Mouse (Mus musculus): Measurements from ENCODE around the gene B3gnt3. TPM values are rescaled to one million over a fixed set of nuclear protein-coding genes. Genes with fewer than 3 reads are reported as not detected.

Gene B3gnt3
- 0.98 TPM for total RNA-seq (2023)

GRCm38 (mm10) chr8:71701414-71702086, at the start of gene B3gnt3:
B3gnt3 (minus strand) TSS chr8:71701789.

GRCm38 (mm10) chr8:71725122-71725924, 23.7 kb upstream of the B3gnt3 start, which contains the start of gene Fcho1:
Fcho1 (minus strand) TSS chr8:71725716.

GRCm38 (mm10) chr8:71689028-71689427, 12.6 kb downstream of the B3gnt3 start, which contains the start of gene Insl3:
Insl3 (plus strand) TSS chr8:71689214.

GRCm38 (mm10) chr8:71676020-71676741, 25.4 kb downstream of the B3gnt3 start, which contains the start of gene Jak3:
Jak3 (plus strand) TSS chr8:71676296.

GRCm38 (mm10) chr8:71671549-71671965, 30.0 kb downstream of the B3gnt3 start, which contains the start of gene Unc13a:
Unc13a (minus strand) TSS chr8:71671757.

Other genes with a start within 250 kb of the B3gnt3 start
- gene Abhd8, start 238.1 kb downstream of the B3gnt3 start, total RNA-seq (2023) = 76.5 TPM
- 39.7 TPM for gene Mrpl34, start 236.8 kb downstream of the B3gnt3 start, total RNA-seq (2023)
- 90.7 TPM for gene Dda1, start 232.6 kb downstream of the B3gnt3 start, total RNA-seq (2023)
- 24.0 TPM for gene Ano8, start 215.8 kb downstream of the B3gnt3 start, total RNA-seq (2023)
- gene Gtpbp3, start 213.7 kb downstream of the B3gnt3 start, total RNA-seq (2023) = 20.5 TPM
- gene Plvap, start 190.0 kb downstream of the B3gnt3 start, total RNA-seq (2023) = 0.67 TPM
- not detected for gene Ccdc194, start 176.1 kb downstream of the B3gnt3 start, total RNA-seq (2023)
- 62.4 TPM for gene Bst2, start 164.3 kb downstream of the B3gnt3 start, total RNA-seq (2023)
- gene Mvb12a, start 158.9 kb downstream of the B3gnt3 start, total RNA-seq (2023) = 27.2 TPM
- 2.2 TPM for gene Tmem221, start 142.9 kb downstream of the B3gnt3 start, total RNA-seq (2023)
- not detected for gene Nxnl1, start 135.2 kb downstream of the B3gnt3 start, total RNA-seq (2023)
- gene Slc27a1, start 132.9 kb downstream of the B3gnt3 start, total RNA-seq (2023) = 6.8 TPM
- 52.5 TPM for gene Pgls, start 109.6 kb downstream of the B3gnt3 start, total RNA-seq (2023)
- gene Fam129c, start 104.1 kb downstream of the B3gnt3 start, total RNA-seq (2023) = 11.5 TPM
- 50.7 TPM for gene Colgalt1, start 90.8 kb downstream of the B3gnt3 start, total RNA-seq (2023)
- gene Unc13a, start 30.0 kb downstream of the B3gnt3 start, total RNA-seq (2023) = 0.77 TPM
- gene Jak3, start 25.5 kb downstream of the B3gnt3 start, total RNA-seq (2023) = 89.5 TPM
- 50.5 TPM for gene Insl3, start 12.6 kb downstream of the B3gnt3 start, total RNA-seq (2023)
- gene Fcho1, start 23.9 kb upstream of the B3gnt3 start, total RNA-seq (2023) = 133 TPM
- gene Zfp709, start 180.2 kb upstream of the B3gnt3 start, total RNA-seq (2023) = 11.6 TPM
- gene Zfp882, start 206.8 kb upstream of the B3gnt3 start, total RNA-seq (2023) = 7.2 TPM
- gene Zfp617, start 206.8 kb upstream of the B3gnt3 start, total RNA-seq (2023) = 8.7 TPM
- gene Zfp961, start 249.2 kb upstream of the B3gnt3 start, total RNA-seq (2023) = 12.2 TPM

All from CD8-positive naive resting alpha-beta T cell, adult 57 days (primary cell).